Mouse (Mus musculus): ENCODE results near the gene Gpr82. TPM values are rescaled to one million over a fixed set of nuclear protein-coding genes. Genes with fewer than 3 reads are reported as not detected.

Gpr82 gene
- not detected for total RNA-seq (2021)
- long read RNA-seq, experiment 1, result 0 reads
- long read RNA-seq, experiment 2, result 0 reads

- no peak for DNase-seq
These were observed at the start of gene Gpr82 for GRCm38 (mm10) chrX:13661063-13661462. TSS of gene Gpr82 (plus strand) at chrX:13661363.

GRCm38 (mm10) chrX:13612115-13612514 lies 49.0 kb upstream of the Gpr82 start:
- DNase-seq, result no peak

- DNase-seq, result no peak
These were observed 44.4 kb upstream of the Gpr82 start for GRCm38 (mm10) chrX:13616726-13617125.

- DNase-seq, result no peak
These were observed 43.9 kb upstream of the Gpr82 start for GRCm38 (mm10) chrX:13617294-13617693.

- no peak for DNase-seq
These were observed 42.7 kb upstream of the Gpr82 start for GRCm38 (mm10) chrX:13618476-13618875.

- DNase-seq, result no peak
These were observed 39.7 kb upstream of the Gpr82 start for GRCm38 (mm10) chrX:13621473-13621872.

GRCm38 (mm10) chrX:13622654-13623053 lies 38.5 kb upstream of the Gpr82 start:
- no peak for DNase-seq

GRCm38 (mm10) chrX:13631599-13632283 lies 29.4 kb upstream of the Gpr82 start, which contains the start of gene Gpr34:
TSS of gene Gpr34 (plus strand) at chrX:13632089.
- DNase-seq, result no peak

GRCm38 (mm10) chrX:13636398-13636797 lies 24.8 kb upstream of the Gpr82 start:
- DNase-seq, result no peak

- DNase-seq, result no peak
These were observed 22.3 kb upstream of the Gpr82 start for GRCm38 (mm10) chrX:13638894-13639293.

GRCm38 (mm10) chrX:13651889-13652288 lies 9.3 kb upstream of the Gpr82 start:
- DNase-seq, result no peak

GRCm38 (mm10) chrX:13652291-13652690 lies 8.9 kb upstream of the Gpr82 start:
- DNase-seq, result no peak

GRCm38 (mm10) chrX:13655005-13655421 lies 6.2 kb upstream of the Gpr82 start:
- DNase-seq, result no peak

- no peak for DNase-seq
These were observed 5.3 kb upstream of the Gpr82 start for GRCm38 (mm10) chrX:13655906-13656305.

GRCm38 (mm10) chrX:13656721-13657120 lies 4.4 kb upstream of the Gpr82 start:
- peak; percentile 62 for DNase-seq

GRCm38 (mm10) chrX:13658616-13659140 lies 2.5 kb upstream of the Gpr82 start:
- no peak for DNase-seq

GRCm38 (mm10) chrX:13659201-13659890 lies 1.8 kb upstream of the Gpr82 start:
- DNase-seq, result no peak

- DNase-seq, result no peak
These were observed 7.7 kb downstream of the Gpr82 start for GRCm38 (mm10) chrX:13668867-13669266.

- DNase-seq, result no peak
These were observed 9.2 kb downstream of the Gpr82 start for GRCm38 (mm10) chrX:13670342-13670741.

- no peak for DNase-seq
These were observed 11.8 kb downstream of the Gpr82 start for GRCm38 (mm10) chrX:13673001-13673400.

GRCm38 (mm10) chrX:13681748-13682147 lies 20.6 kb downstream of the Gpr82 start:
- DNase-seq, result no peak

- no peak for DNase-seq
These were observed 25.4 kb downstream of the Gpr82 start for GRCm38 (mm10) chrX:13686589-13686988.

GRCm38 (mm10) chrX:13688356-13688755 lies 27.2 kb downstream of the Gpr82 start:
- no peak for DNase-seq

GRCm38 (mm10) chrX:13691865-13692264 lies 30.7 kb downstream of the Gpr82 start:
- DNase-seq, result no peak

Measured in adrenal gland, postnatal 10 days (tissue).